Mouse (Mus musculus) CH12.LX (cell line): ENCODE measurements at regions not wholly inside any gene's neighbourhood (a gene's known extent, or its start where the extent isn't known, plus 50 kb on each side); places are given as distances from the start of the nearest gene placed in this dataset.

Source experiments
- DNase-seq: peaks from one replicate; pipeline ENCODE4 v3.0.0-alpha.2; 2013; ENCODE audit errors: extremely low read depth
- H3K27ac ChIP-seq: 2 replicates; pipeline ENCODE4 v1.5.1; 2012; ENCODE audit warnings: low read depth, mild to moderate bottlenecking, control low read depth, moderate library complexity; ENCODE audit not compliant: insufficient read depth
- H3K27me3 ChIP-seq: replicated peaks from 2 replicates; pipeline ENCODE3; 2012; ENCODE audit warnings: inconsistent platforms
- H3K36me3 ChIP-seq, 2 experiments: replicated peaks in 1 of 2; 2 replicates each; pipeline versions ENCODE3 to v1.6.1; 2012; ENCODE audit warnings: inconsistent platforms in 1 of 2, low read length in 1 of 2, mild to moderate bottlenecking in 1 of 2, mixed read lengths in 1 of 2, moderate library complexity in 1 of 2; ENCODE audit not compliant: control insufficient read depth in 1 of 2, insufficient read depth in 1 of 2
- H3K4me1 ChIP-seq, 2 experiments: 2 replicates each; pipeline ENCODE4 v1.6.1; 2012; ENCODE audit warnings: inconsistent platforms in 1 of 2, moderate library complexity in 1 of 2; ENCODE audit not compliant: insufficient read depth in 2 of 2, control insufficient read depth in 1 of 2
- H3K4me2 ChIP-seq: 2 replicates; pipeline ENCODE4 v1.6.1; 2012; ENCODE audit warnings: low read depth, mild to moderate bottlenecking, control low read depth; ENCODE audit not compliant: poor library complexity, insufficient read depth, severe bottlenecking
- H3K4me3 ChIP-seq, 3 experiments: fragments of 150-350 bp in 1 of 3; sonication (generic) in 1 of 3; replicated peaks in 1 of 3; 2 replicates each; pipeline versions ENCODE3 to v1.5.1; 2011 to 2012; ENCODE audit warnings: low read depth in 2 of 3, low read length in 2 of 3, mild to moderate bottlenecking in 2 of 3, moderate library complexity in 2 of 3, control low read depth in 1 of 3, improper control_type of control experiment in 1 of 3, inconsistent platforms in 1 of 3, mixed read lengths in 1 of 3; ENCODE audit not compliant: poor library complexity in 1 of 3
- H3K79me2 ChIP-seq: replicated peaks from 2 replicates; pipeline ENCODE4 v1.6.1; 2012; ENCODE audit warnings: mild to moderate bottlenecking, moderate library complexity; ENCODE audit not compliant: control insufficient read depth, poor library complexity, insufficient read depth, severe bottlenecking; ENCODE audit errors: extremely low read depth
- H3K9ac ChIP-seq: 2 replicates; pipeline ENCODE4 v1.6.1; 2012; ENCODE audit warnings: low read depth, mild to moderate bottlenecking, control low read depth, moderate library complexity; ENCODE audit not compliant: insufficient read depth
- H3K9me3 ChIP-seq: replicated peaks from 2 replicates; pipeline ENCODE3; 2012; ENCODE audit warnings: low read length, inconsistent platforms, mixed read lengths
- CHD2 ChIP-seq: IDR thresholded peaks from 2 replicates; pipeline ENCODE4 v1.6.1; 2011; ENCODE audit warnings: low read length, improper control_type of control experiment
- CTCF ChIP-seq, 2 experiments: IDR thresholded peaks in 1 of 2; conservative IDR thresholded peaks in 1 of 2; 2 replicates each; pipeline ENCODE4 v1.5.1; 2011 to 2012; ENCODE audit warnings: low read depth in 2 of 2, low read length in 2 of 2, improper control_type of control experiment in 1 of 2, inconsistent platforms in 1 of 2, mild to moderate bottlenecking in 1 of 2, moderate library complexity in 1 of 2
- E2F4 ChIP-seq: IDR thresholded peaks from 2 replicates; pipeline ENCODE4 v1.6.1; 2011; ENCODE audit warnings: low read depth, low read length, improper control_type of control experiment; ENCODE audit not compliant: insufficient replicate concordance
- ELF1 ChIP-seq: IDR thresholded peaks from 2 replicates; pipeline ENCODE4 v1.6.1; 2014; ENCODE audit warnings: low read depth, mild to moderate bottlenecking, inconsistent platforms, low read length, improper control_type of control experiment
- ETS1 ChIP-seq: conservative IDR thresholded peaks from 2 replicates; pipeline ENCODE4 v1.6.1; 2012; ENCODE audit warnings: low read depth, mild to moderate bottlenecking, inconsistent platforms, low read length, improper control_type of control experiment, moderate library complexity
- GABPA ChIP-seq: IDR thresholded peaks from 2 replicates; pipeline ENCODE4 v1.6.1; 2012; ENCODE audit warnings: low read depth, low read length, improper control_type of control experiment, inconsistent platforms; ENCODE audit not compliant: insufficient replicate concordance
- JUND ChIP-seq: conservative IDR thresholded peaks from 2 replicates; pipeline ENCODE4 v1.6.1; 2011; ENCODE audit warnings: low read depth, low read length, improper control_type of control experiment
- KAT2A ChIP-seq: IDR thresholded peaks from 2 replicates; pipeline ENCODE4 v1.6.1; 2012; ENCODE audit warnings: low read length, improper control_type of control experiment, inconsistent platforms; ENCODE audit not compliant: insufficient replicate concordance
- MAZ ChIP-seq: IDR thresholded peaks from 2 replicates; pipeline ENCODE4 v1.6.1; 2012; ENCODE audit warnings: low read depth, mild to moderate bottlenecking, inconsistent platforms, low read length, improper control_type of control experiment, moderate library complexity
- MEF2A ChIP-seq: IDR thresholded peaks from 2 replicates; pipeline ENCODE4 v1.6.1; 2014; ENCODE audit warnings: low read depth, mild to moderate bottlenecking, inconsistent platforms, low read length, improper control_type of control experiment, borderline replicate concordance
- MXI1 ChIP-seq: IDR thresholded peaks from 2 replicates; pipeline ENCODE4 v1.6.1; 2011; ENCODE audit warnings: mild to moderate bottlenecking, low read depth, low read length, improper control_type of control experiment
- PAX5 ChIP-seq: IDR thresholded peaks from 2 replicates; pipeline ENCODE4 v1.6.1; 2012; ENCODE audit warnings: low read length, inconsistent platforms, mixed read lengths
- POLR2AphosphoS2 ChIP-seq: IDR thresholded peaks from 2 replicates; pipeline ENCODE4 v1.6.1; 2011; ENCODE audit warnings: low read depth, low read length, improper control_type of control experiment
- UBTF ChIP-seq: IDR thresholded peaks from 2 replicates; pipeline ENCODE4 v1.6.1; 2012; ENCODE audit warnings: low read depth, mild to moderate bottlenecking, inconsistent platforms, low read length, improper control_type of control experiment, moderate library complexity
- ZMIZ1 ChIP-seq: IDR thresholded peaks from 2 replicates; pipeline ENCODE4 v1.6.1; 2012; ENCODE audit warnings: low read depth, mild to moderate bottlenecking, inconsistent platforms, low read length, improper control_type of control experiment
- ZNF384 ChIP-seq: IDR thresholded peaks from 2 replicates; pipeline ENCODE4 v1.6.1; 2012; ENCODE audit warnings: low read depth, low read length, improper control_type of control experiment, inconsistent platforms
- dilution Hi-C: fragments of 300-500 bp; cut with MboI; formaldehyde crosslinking; loops from 2 replicates; pipeline ENCODE4 v1.14.3; 2020; ENCODE audit warnings: low sequenced_read_pairs; ENCODE audit not compliant: extremely low pct_unique_long_range_greater_than_20kb, extremely low pct_ligation_motif_present
- in situ Hi-C: fragments of 300-500 bp; cut with MboI; formaldehyde crosslinking; loops from 3 replicates; pipeline ENCODE4 v1.14.3; 2019; ENCODE audit warnings: low sequenced_read_pairs, low pct_ligation_motif_present, low pct_unique_long_range_greater_than_20kb, mixed read lengths

- Histone ChIP-seq H3K9me3 (no peaks in the 10 kb centered on the region), H3K27ac (no peak overlapping the region), H3K36me3 (no peaks in the 10 kb centered on the region), H3K9ac (no peak overlapping the region), H3K27me3 (no peaks in the 10 kb centered on the region), H3K4me2 (no peak overlapping the region), H3K4me1 (no peaks in the 10 kb centered on the region), H3K79me2 (no peaks in the 10 kb centered on the region), H3K4me3 (no peak overlapping the region)
- dilution Hi-C loops = no loop called here
- in situ Hi-C loops = no loop called here
- TF ChIP-seq ELF1 (no peak), GABPA (no peak), PAX5 (no peak), ZMIZ1 (no peak), POLR2AphosphoS2 (no peak), CHD2 (no peak), CTCF (conservative IDR thresholded peaks at IDR 0.05 in 1 of 2, IDR thresholded peaks at IDR 0.05 in 1 of 2; ENCODE audit: low read depth in 2 of 2, low read length in 2 of 2) (no peak), UBTF (no peak), E2F4 (no peak), ZNF384 (no peak), KAT2A (no peak), JUND (no peak)
- DNase-seq = no peak
Observed at GRCm38 (mm10) chr12:12770970-12771369, 170.7 kb downstream of the Mycn start.

- no peak for TF ChIP-seq PAX5
- TF ChIP-seq CHD2 = no peak
- no peak for TF ChIP-seq ETS1
- no peak for TF ChIP-seq MEF2A
- TF ChIP-seq MAZ = no peak
- no peak for TF ChIP-seq UBTF
- no peak for TF ChIP-seq MXI1
- TF ChIP-seq, all 38 proteins: peak for 0
- dilution Hi-C loops = no loop called here
- no peaks in the 10 kb centered on the region for H3K9me3 ChIP-seq
- no peaks in the 10 kb centered on the region for H3K27me3 ChIP-seq
- DNase-seq = no peak
- in situ Hi-C loops = no loop called here
- no peak overlapping the region for H3K4me3 ChIP-seq
- no peak overlapping the region for H3K9ac ChIP-seq
- no peak overlapping the region for H3K27ac ChIP-seq
- H3K36me3 ChIP-seq = no peaks in the 10 kb centered on the region
- no peaks in the 10 kb centered on the region for H3K79me2 ChIP-seq
- no peak overlapping the region for H3K4me2 ChIP-seq
- H3K4me1 ChIP-seq = no peaks in the 10 kb centered on the region
Observed at GRCm38 (mm10) chr12:12766510-12767304, 175.0 kb downstream of the Mycn start.
